Mouse (Mus musculus): ENCODE results near the gene Pcdh7. TPM values are rescaled to one million over a fixed set of nuclear protein-coding genes. Genes with fewer than 3 reads are reported as not detected.

Gene Pcdh7
- total RNA-seq, 2 experiments from 2014 or later, result 5.7 to 12.4 TPM

- ATAC-seq (replicated peaks; ENCODE audit: low FRiP score, low TSS enrichment, poor library complexity, severe bottlenecking), result no peak
Measured at GRCm38 (mm10) chr5:57743956-57744661, 26.3 kb downstream of the Pcdh7 start.

GRCm38 (mm10) chr5:57745879-57746278, 28.1 kb downstream of the Pcdh7 start:
- ATAC-seq (replicated peaks; ENCODE audit: low FRiP score, low TSS enrichment, poor library complexity, severe bottlenecking), result no peak

- ATAC-seq (replicated peaks; ENCODE audit: low FRiP score, low TSS enrichment, poor library complexity, severe bottlenecking), result no peak
Measured at GRCm38 (mm10) chr5:57750320-57750719, 32.6 kb downstream of the Pcdh7 start.

- no peak for ATAC-seq (replicated peaks; ENCODE audit: low FRiP score, low TSS enrichment, poor library complexity, severe bottlenecking)
Measured at GRCm38 (mm10) chr5:57755791-57756190, 38.0 kb downstream of the Pcdh7 start.

- no peak for ATAC-seq (replicated peaks; ENCODE audit: low FRiP score, low TSS enrichment, poor library complexity, severe bottlenecking)
Measured at GRCm38 (mm10) chr5:57756726-57757424, 39.1 kb downstream of the Pcdh7 start.

GRCm38 (mm10) chr5:57757436-57757898, 39.7 kb downstream of the Pcdh7 start:
- no peak for ATAC-seq (replicated peaks; ENCODE audit: low FRiP score, low TSS enrichment, poor library complexity, severe bottlenecking)

GRCm38 (mm10) chr5:57758968-57759367, 41.2 kb downstream of the Pcdh7 start:
- ATAC-seq (replicated peaks; ENCODE audit: low FRiP score, low TSS enrichment, poor library complexity, severe bottlenecking), result peak; percentile 57; the same call in 1 of the 2 replicates

GRCm38 (mm10) chr5:57760069-57761063, 42.6 kb downstream of the Pcdh7 start:
- ATAC-seq (replicated peaks; ENCODE audit: low FRiP score, low TSS enrichment, poor library complexity, severe bottlenecking), result peak; percentile 58

GRCm38 (mm10) chr5:57765356-57765755, 47.6 kb downstream of the Pcdh7 start:
- ATAC-seq (replicated peaks; ENCODE audit: low FRiP score, low TSS enrichment, poor library complexity, severe bottlenecking), result no peak

- ATAC-seq (replicated peaks; ENCODE audit: low FRiP score, low TSS enrichment, poor library complexity, severe bottlenecking), result no peak
Measured at GRCm38 (mm10) chr5:57767346-57767745, 49.6 kb downstream of the Pcdh7 start.

- ATAC-seq (replicated peaks; ENCODE audit: low FRiP score, low TSS enrichment, poor library complexity, severe bottlenecking), result no peak
Measured at GRCm38 (mm10) chr5:57768469-57769022, 50.8 kb downstream of the Pcdh7 start.

GRCm38 (mm10) chr5:57769644-57770043, 51.9 kb downstream of the Pcdh7 start:
- peak; percentile 27; the same call in 1 of the 2 replicates for ATAC-seq (replicated peaks; ENCODE audit: low FRiP score, low TSS enrichment, poor library complexity, severe bottlenecking)

GRCm38 (mm10) chr5:57770364-57770763, 52.6 kb downstream of the Pcdh7 start:
- ATAC-seq (replicated peaks; ENCODE audit: low FRiP score, low TSS enrichment, poor library complexity, severe bottlenecking), result peak; percentile 44; the same call in 1 of the 2 replicates

- ATAC-seq (replicated peaks; ENCODE audit: low FRiP score, low TSS enrichment, poor library complexity, severe bottlenecking), result no peak
Measured at GRCm38 (mm10) chr5:57771122-57771521, 53.4 kb downstream of the Pcdh7 start.

- no peak for ATAC-seq (replicated peaks; ENCODE audit: low FRiP score, low TSS enrichment, poor library complexity, severe bottlenecking)
Measured at GRCm38 (mm10) chr5:57772711-57773110, 54.9 kb downstream of the Pcdh7 start.

- no peak for ATAC-seq (replicated peaks; ENCODE audit: low FRiP score, low TSS enrichment, poor library complexity, severe bottlenecking)
Measured at GRCm38 (mm10) chr5:57774496-57774895, 56.7 kb downstream of the Pcdh7 start.

- no peak for ATAC-seq (replicated peaks; ENCODE audit: low FRiP score, low TSS enrichment, poor library complexity, severe bottlenecking)
Measured at GRCm38 (mm10) chr5:57778093-57778492, 60.3 kb downstream of the Pcdh7 start.

- no peak for ATAC-seq (replicated peaks; ENCODE audit: low FRiP score, low TSS enrichment, poor library complexity, severe bottlenecking)
Measured at GRCm38 (mm10) chr5:57779951-57780350, 62.2 kb downstream of the Pcdh7 start.

- no peak for ATAC-seq (replicated peaks; ENCODE audit: low FRiP score, low TSS enrichment, poor library complexity, severe bottlenecking)
Measured at GRCm38 (mm10) chr5:57780574-57780973, 62.8 kb downstream of the Pcdh7 start.

Data from megakaryocyte-erythroid progenitor cell, adult 5-6 weeks (primary cell).